Mouse (Mus musculus) midbrain, embryonic 14.5 days (tissue): Measurements from ENCODE around the gene Cubn. TPM values are rescaled to one million over a fixed set of nuclear protein-coding genes. Genes with fewer than 3 reads are reported as not detected.

ENCODE experiments used
- ATAC-seq: fragments of 200-750 bp; cut with Nextera tagmentation; 2 replicates; pipeline ENCODE4 v1.8.0; 2017; ENCODE audit warnings: moderate number of reproducible peaks, moderate library complexity; ENCODE audit not compliant: low FRiP score, low TSS enrichment
- DNase-seq: peaks from one replicate; pipeline ENCODE4 v3.0.0-alpha.2; 2015
- H3K27ac ChIP-seq: fragments of 300-500 bp; sonication (generic); replicated peaks from 2 replicates; pipeline ENCODE4 v1.5.1; 2014; ENCODE audit warnings: mild to moderate bottlenecking, low read depth, low read length, moderate library complexity
- H3K27me3 ChIP-seq: fragments of 300-500 bp; sonication (generic); 2 replicates; pipeline ENCODE4 v1.6.1; 2014; ENCODE audit warnings: low read length, control low read depth, mixed read lengths; ENCODE audit not compliant: control insufficient read depth, insufficient read depth
- H3K36me3 ChIP-seq: fragments of 300-500 bp; sonication (generic); 2 replicates; pipeline ENCODE4 v1.6.1; 2014; ENCODE audit warnings: low read length, control low read depth; ENCODE audit not compliant: control insufficient read depth, insufficient read depth
- H3K4me1 ChIP-seq: fragments of 300-500 bp; sonication (generic); 2 replicates; pipeline ENCODE4 v1.6.1; 2014; ENCODE audit warnings: mild to moderate bottlenecking, antibody characterized with exemption, low read length, control low read depth; ENCODE audit not compliant: control insufficient read depth, insufficient read depth
- H3K4me2 ChIP-seq: fragments of 300-500 bp; sonication (generic); 2 replicates; pipeline ENCODE4 v1.6.1; 2014; ENCODE audit warnings: mild to moderate bottlenecking, low read length, moderate library complexity
- H3K4me3 ChIP-seq: fragments of 300-500 bp; sonication (generic); replicated peaks from 2 replicates; pipeline ENCODE4 v1.5.1; 2014; ENCODE audit warnings: low read depth, low read length
- H3K9ac ChIP-seq: fragments of 300-500 bp; sonication (generic); replicated peaks from 2 replicates; pipeline ENCODE4 v1.6.1; 2014; ENCODE audit warnings: mild to moderate bottlenecking, low read length, moderate library complexity
- H3K9me3 ChIP-seq: fragments of 300-500 bp; sonication (generic); 2 replicates; pipeline ENCODE4 v1.6.1; 2016; ENCODE audit warnings: low read length, control low read depth, mixed read lengths; ENCODE audit not compliant: control insufficient read depth
- WGBS: fragments of 180-500 bp; shearing (Covaris S2); extraction: QIAGEN DNeasy Blood & Tissue Kit; methylation state at CpG from one replicate; pipeline ENCODE4 v1.1.7; 2014; 5-methylcytosine and 5-hydroxymethylcytosine counted together
- polyA plus RNA-seq: library from polyadenylated mRNA; unstranded; fragments of >200 nt; fragmentation: Nextera tagmentation; extraction: Ambion mirVana; gene quantifications from 2 replicates; pipeline ENCODE4 v1.2.1, GENCODE M21; 2014

Cubn gene
- polyA plus RNA-seq, 1 experiment from 2014 or later, result 0.67 TPM

- H3K9ac ChIP-seq, result peak within 1 kb of the TSS; percentile 53
- under 1% methylated on average over 37 of the region's 37 CpGs for WGBS
- peak within 1 kb of the TSS; percentile 71 for H3K4me2 ChIP-seq
- H3K4me1 ChIP-seq, result peaks cover 5% of the 10 kb centered on the region; the same call in 1 of the 2 replicates
- H3K4me3 ChIP-seq, result peak within 1 kb of the TSS; percentile 56
- H3K27ac ChIP-seq, result no peak within 1 kb of the TSS
- ATAC-seq, result peak; percentile 99
- H3K36me3 ChIP-seq, result no peaks in the 10 kb centered on the region
- no peaks in the 10 kb centered on the region for H3K27me3 ChIP-seq
- peak; percentile 99 for DNase-seq
- no peaks in the 10 kb centered on the region for H3K9me3 ChIP-seq
These were observed 220.3 kb downstream of the Cubn start, which contains the start of gene Rsu1 for GRCm38 (mm10) chr2:13271165-13271957. Gene Rsu1 (minus strand): TSS chr2:13271415.

- H3K4me2 ChIP-seq, result peak overlapping the region; percentile 71
- WGBS, result 60% methylated on average over 8 of the region's 8 CpGs
These were observed 220.9 kb downstream of the Cubn start for GRCm38 (mm10) chr2:13270736-13271135.

GRCm38 (mm10) chr2:13268681-13269293 lies 222.8 kb downstream of the Cubn start:
- peaks cover 5% of the 10 kb centered on the region; the same call in 1 of the 2 replicates for H3K4me1 ChIP-seq
- no peak for DNase-seq

More at GRCm38 (mm10) chr2:13270736-13271135, 220.9 kb downstream of the Cubn start:
- no peak for ATAC-seq
- peak overlapping the region; percentile 56 for H3K4me3 ChIP-seq
- H3K4me1 ChIP-seq, result peaks cover 5% of the 10 kb centered on the region; the same call in 1 of the 2 replicates
- DNase-seq, result no peak
- no peaks in the 10 kb centered on the region for H3K27me3 ChIP-seq
- no peaks in the 10 kb centered on the region for H3K36me3 ChIP-seq
- H3K9ac ChIP-seq, result peak overlapping the region; percentile 53
- H3K27ac ChIP-seq, result no peak overlapping the region
- H3K9me3 ChIP-seq, result no peaks in the 10 kb centered on the region

GRCm38 (mm10) chr2:13264875-13265274 lies 226.7 kb downstream of the Cubn start:
- H3K4me3 ChIP-seq, result no peak overlapping the region
- H3K36me3 ChIP-seq, result no peaks in the 10 kb centered on the region
- no peaks in the 10 kb centered on the region for H3K27me3 ChIP-seq
- no peak overlapping the region for H3K27ac ChIP-seq
- peak; percentile 44; the same call in 1 of the 2 replicates for ATAC-seq
- H3K4me2 ChIP-seq, result no peak overlapping the region
- no peaks in the 10 kb centered on the region for H3K9me3 ChIP-seq
- H3K4me1 ChIP-seq, result no peaks in the 10 kb centered on the region
- 48% methylated on average over 4 of the region's 4 CpGs for WGBS
- no peak overlapping the region for H3K9ac ChIP-seq
- DNase-seq, result peak; percentile 87

More at GRCm38 (mm10) chr2:13268681-13269293, 222.8 kb downstream of the Cubn start:
- WGBS, result 93% methylated on average over 4 of the region's 4 CpGs
- no peaks in the 10 kb centered on the region for H3K36me3 ChIP-seq
- no peak overlapping the region for H3K27ac ChIP-seq
- no peak overlapping the region for H3K9ac ChIP-seq
- ATAC-seq, result no peak
- H3K9me3 ChIP-seq, result no peaks in the 10 kb centered on the region
- no peaks in the 10 kb centered on the region for H3K27me3 ChIP-seq
- H3K4me2 ChIP-seq, result no peak overlapping the region
- no peak overlapping the region for H3K4me3 ChIP-seq

- Histone ChIP-seq H3K36me3 (no peaks in the 10 kb centered on the region), H3K9me3 (no peaks in the 10 kb centered on the region), H3K4me1 (no peaks in the 10 kb centered on the region), H3K27me3 (no peaks in the 10 kb centered on the region), H3K4me3 (no peak overlapping the region), H3K9ac (no peak overlapping the region), H3K27ac (no peak overlapping the region), H3K4me2 (no peak overlapping the region)
- no peak for DNase-seq
- ATAC-seq, result no peak
- WGBS, result 66% methylated on average over 4 of the region's 4 CpGs
These were observed 228.5 kb downstream of the Cubn start for GRCm38 (mm10) chr2:13263150-13263549.

- Histone ChIP-seq H3K27me3 (no peaks in the 10 kb centered on the region), H3K27ac (no peak overlapping the region), H3K9me3 (0 out of 2 replicates have a peak, but pooled peaks cover 3% of the 10 kb centered on the region), H3K4me1 (no peaks in the 10 kb centered on the region), H3K4me3 (no peak overlapping the region), H3K9ac (no peak overlapping the region), H3K4me2 (no peak overlapping the region), H3K36me3 (no peaks in the 10 kb centered on the region)
- DNase-seq (no peak), ATAC-seq (no peak)
- 93% methylated on average over 2 of the region's 2 CpGs for WGBS
These were observed 233.0 kb downstream of the Cubn start for GRCm38 (mm10) chr2:13258606-13259005.

- Histone ChIP-seq H3K9me3 (no peaks in the 10 kb centered on the region), H3K36me3 (no peaks in the 10 kb centered on the region), H3K27me3 (no peaks in the 10 kb centered on the region), H3K4me2 (no peak overlapping the region), H3K27ac (no peak overlapping the region), H3K4me3 (no peak overlapping the region), H3K9ac (no peak overlapping the region), H3K4me1 (no peaks in the 10 kb centered on the region)
- WGBS, result 43% methylated on average over 9 of the region's 9 CpGs
- DNase-seq (peak; percentile 32), ATAC-seq (no peak)
These were observed 250.9 kb downstream of the Cubn start for GRCm38 (mm10) chr2:13240711-13241110.

GRCm38 (mm10) chr2:13237140-13237901 lies 254.3 kb downstream of the Cubn start:
- WGBS, result 73% methylated on average over 8 of the region's 8 CpGs

More at GRCm38 (mm10) chr2:13237140-13237901, 254.3 kb downstream of the Cubn start:
- ATAC-seq, result peak; percentile 64; the same call in 1 of the 2 replicates
- Histone ChIP-seq H3K4me3 (no peak overlapping the region), H3K27me3 (no peaks in the 10 kb centered on the region), H3K4me2 (no peak overlapping the region), H3K9ac (no peak overlapping the region), H3K36me3 (no peaks in the 10 kb centered on the region), H3K9me3 (no peaks in the 10 kb centered on the region), H3K27ac (no peak overlapping the region), H3K4me1 (no peaks in the 10 kb centered on the region)
- peak; percentile 90 for DNase-seq
